Mouse (Mus musculus) bone marrow macrophage, adult 2 months (primary cell): ENCODE measurements around the gene Shisa6.

Experiments
- CTCF ChIP-seq: IDR thresholded peaks from 2 replicates; pipeline ENCODE4 v1.5.1; 2012; ENCODE audit warnings: low read depth, mild to moderate bottlenecking, low read length, moderate library complexity
- POLR2A ChIP-seq: IDR thresholded peaks from 2 replicates; pipeline ENCODE4 v1.6.1; 2012; ENCODE audit warnings: mild to moderate bottlenecking, low read depth, low read length, borderline replicate concordance

- TF ChIP-seq POLR2A = no peak
- no peak for TF ChIP-seq CTCF
Measured at GRCm38 (mm10) chr11:66569045-66569444, 43.3 kb upstream of the Shisa6 start.
